Mouse (Mus musculus) retina, adult 2 months (tissue): ENCODE measurements at regions not wholly inside any gene's neighbourhood (a gene's known extent, or its start where the extent isn't known, plus 50 kb on each side); places are given as distances from the start of the nearest gene placed in this dataset.
A peak's percentile ranks its signal among the peaks of the same experiment; 100 is the strongest.

Experiments used
- DNase-seq: peaks from one replicate; pipeline ENCODE4 v3.0.0-alpha.2; 2012; ENCODE audit warnings: low read depth, low spot score

- no peak for DNase-seq
Observed at GRCm38 (mm10) chr2:148171699-148172098, 124.9 kb upstream of the Foxa2 start.

GRCm38 (mm10) chr2:148175251-148175927, 128.6 kb upstream of the Foxa2 start:
- DNase-seq: no peak

DNA sequence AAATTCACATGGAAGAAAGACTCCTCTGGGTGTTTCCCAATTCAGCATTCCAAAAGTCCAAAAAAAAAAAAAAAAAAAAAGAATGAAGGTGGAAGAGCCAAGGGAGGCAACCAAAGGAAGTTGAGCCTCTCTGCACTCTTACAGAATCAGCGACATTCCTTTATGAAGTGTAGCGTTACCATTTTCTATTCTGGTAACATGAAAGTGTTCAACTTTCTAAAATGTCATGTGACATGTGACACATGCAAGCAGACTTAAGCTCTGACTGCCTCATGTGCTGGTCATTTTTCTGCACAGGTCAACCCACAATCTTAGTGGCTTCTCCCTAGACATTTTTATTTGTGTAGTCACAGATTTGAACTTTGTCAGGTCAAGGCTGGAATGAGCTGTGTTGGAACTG, 133.5 kb upstream of the Foxa2 start:
- DNase-seq: no peak

GRCm38 (mm10) chr2:148181518-148181917, 134.7 kb upstream of the Foxa2 start:
- DNase-seq: no peak

DNA sequence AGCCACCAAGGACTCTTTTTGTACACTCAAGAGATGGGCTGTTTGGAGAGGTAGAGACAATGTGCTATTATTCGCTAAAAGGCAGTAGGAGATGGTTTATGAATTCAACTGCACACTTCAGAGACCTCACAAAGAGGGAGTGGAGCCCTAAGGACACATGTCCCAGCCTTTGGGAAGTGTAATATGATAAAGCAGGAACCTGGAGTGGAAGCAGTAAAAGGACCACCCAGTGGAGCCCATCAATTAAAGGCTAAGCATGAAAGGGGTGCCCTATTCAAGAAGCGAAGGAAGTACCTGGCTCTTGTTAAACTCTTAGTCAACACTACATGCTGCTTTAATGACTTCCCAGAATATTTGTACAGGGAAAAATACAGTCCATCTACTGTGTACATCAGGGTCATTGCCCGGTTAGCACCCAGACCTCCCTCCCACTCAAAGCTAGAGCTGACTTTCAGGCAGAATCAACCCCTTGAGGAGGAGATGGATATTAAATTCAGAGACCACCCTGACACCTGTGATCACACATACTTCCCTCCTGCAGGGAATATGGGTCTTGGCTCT, 135.8 kb upstream of the Foxa2 start:
- no peak for DNase-seq

DNA sequence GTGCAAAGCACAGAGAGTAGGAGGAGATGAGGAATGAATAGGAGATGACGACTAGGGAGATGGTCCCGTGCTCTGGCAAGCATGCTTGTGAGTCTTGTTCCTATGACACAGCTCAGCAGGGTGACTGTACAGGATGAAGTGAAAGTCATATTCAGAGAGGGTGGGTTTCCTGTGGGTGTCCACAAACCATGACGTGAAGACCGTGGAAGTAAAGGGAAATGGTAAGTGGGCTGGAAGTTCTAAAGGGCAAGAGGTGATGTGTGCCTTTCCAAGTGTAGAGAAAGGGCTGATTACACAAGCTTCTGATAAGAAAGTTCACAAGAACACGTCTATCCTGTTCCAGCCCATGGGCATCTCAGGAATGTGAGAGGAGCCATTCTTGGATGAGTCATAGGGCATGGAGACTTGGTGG, 138.0 kb upstream of the Foxa2 start:
- no peak for DNase-seq

DNA sequence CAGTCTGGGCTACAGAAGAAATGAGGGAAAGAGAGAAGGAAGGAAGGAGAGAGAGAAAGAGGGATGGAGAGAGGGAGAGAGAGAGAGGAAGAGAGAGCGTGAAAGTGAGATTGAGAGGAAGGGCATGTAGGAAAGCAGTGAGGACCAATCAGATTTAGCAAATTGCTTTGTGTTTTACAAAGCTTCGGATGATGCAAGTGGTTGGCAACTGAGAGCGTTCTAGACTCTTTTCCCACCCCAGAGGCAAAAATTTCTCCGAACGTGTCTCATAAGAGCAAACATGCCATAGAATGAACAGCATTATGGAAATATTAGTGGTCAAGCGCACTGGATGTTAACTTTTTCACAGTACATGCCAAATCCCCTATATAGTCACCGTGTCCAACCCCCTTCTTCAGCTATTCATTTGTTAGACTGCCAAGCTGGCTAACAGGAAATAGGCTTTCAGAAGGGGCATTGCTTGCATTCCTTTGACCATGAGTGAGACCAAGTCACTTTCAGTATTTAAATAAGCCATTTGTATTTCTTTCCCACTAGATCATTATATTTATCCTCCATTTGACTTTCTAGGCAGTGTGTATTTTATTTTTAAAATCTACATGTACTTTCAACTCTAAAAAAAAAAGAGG, 139.7 kb upstream of the Foxa2 start:
- DNase-seq: no peak

DNA sequence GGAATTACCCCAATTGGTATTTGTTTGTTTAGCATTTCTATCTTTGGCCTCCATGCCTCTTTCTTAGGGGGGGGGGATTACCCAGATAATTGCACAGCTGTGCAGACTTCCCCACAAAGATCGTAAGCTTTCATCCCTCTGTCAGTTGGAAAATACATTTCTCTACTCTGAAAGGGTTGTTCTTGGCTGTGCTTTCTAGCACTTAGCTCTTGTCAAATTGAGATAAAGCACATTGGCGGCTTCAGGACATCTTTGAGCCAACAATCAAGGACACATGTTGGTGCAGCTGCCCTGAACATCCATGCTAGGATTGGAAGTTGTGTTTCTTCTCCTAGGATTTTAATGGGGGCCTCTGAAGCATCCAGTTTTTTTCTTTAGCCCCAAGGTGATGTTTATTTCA, 142.1 kb upstream of the Foxa2 start:
- DNase-seq: no peak

DNA sequence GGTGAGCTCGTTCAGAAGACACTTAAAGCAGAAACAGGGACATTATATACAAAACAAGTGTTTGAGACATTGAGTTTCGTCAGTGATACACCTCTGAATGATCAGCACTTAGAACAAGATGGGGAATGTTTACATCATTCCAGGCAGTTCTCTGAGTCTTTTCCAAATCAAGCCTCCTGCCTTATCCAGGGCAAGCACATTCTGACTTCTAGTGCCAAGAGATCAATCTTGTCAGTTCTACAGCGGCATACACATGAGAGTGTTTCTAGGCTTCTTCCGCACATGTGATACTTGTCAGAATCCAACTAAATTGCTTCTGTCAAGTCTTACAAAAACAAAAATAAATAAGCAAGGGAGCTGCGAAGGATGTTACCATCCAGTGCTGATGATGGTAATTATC, 142.5 kb upstream of the Foxa2 start:
- DNase-seq: no peak

GRCm38 (mm10) chr2:148192946-148193345, 146.2 kb upstream of the Foxa2 start:
- no peak for DNase-seq

DNA sequence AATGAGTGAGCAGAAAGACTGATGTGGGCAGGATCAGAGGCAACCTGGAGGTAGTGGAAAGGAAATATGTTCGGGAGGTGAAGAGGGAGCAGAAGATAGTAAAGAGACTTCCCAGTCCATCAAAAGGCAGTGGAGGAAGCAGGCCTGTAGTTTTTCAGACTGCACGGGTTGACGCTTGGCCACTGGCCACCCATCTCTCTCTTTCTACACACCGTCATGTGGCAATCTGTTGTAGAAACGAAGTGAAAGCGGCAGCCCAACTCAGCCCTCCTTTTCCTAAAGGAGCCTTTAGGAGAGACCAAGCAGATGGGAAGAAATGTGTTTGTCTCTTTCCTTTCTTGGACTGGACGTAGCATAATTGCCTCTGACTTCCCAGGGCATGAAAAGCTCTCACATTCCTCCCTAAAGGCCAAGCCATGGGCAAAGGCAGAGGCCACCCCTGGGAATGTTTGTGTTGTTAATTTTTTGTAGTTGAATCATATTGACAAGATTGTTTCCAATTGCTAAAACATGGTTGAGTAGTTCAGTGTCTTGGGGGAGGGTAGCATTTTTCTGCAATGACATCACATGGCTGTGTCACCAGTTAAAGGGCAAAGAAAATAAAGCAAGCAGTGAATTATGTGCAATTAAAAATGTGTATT, 150.7 kb upstream of the Foxa2 start:
- no peak for DNase-seq

GRCm38 (mm10) chr2:148206633-148207032, 159.9 kb upstream of the Foxa2 start:
- DNase-seq: no peak

DNA sequence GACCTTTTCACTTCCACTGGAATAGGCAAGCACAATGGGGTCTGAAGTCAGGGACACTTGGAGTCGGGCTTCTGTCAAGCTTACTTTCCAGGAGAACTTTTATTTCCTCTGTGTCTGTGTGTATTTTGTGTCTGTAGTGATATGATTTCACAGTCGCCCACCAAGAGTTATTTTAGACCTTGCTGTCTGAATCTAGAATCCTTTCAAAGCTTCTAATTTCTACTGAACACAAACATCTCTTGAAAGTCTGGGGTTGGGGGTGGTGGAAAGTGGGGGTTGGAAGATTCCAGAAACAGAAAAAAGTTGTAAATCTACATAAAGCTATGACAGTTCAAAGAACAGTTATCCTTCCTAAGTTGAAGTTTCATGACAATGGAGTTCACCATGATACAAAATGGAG, 164.0 kb upstream of the Foxa2 start:
- no peak for DNase-seq

- DNase-seq: no peak
Observed at GRCm38 (mm10) chr2:148217136-148217535, 170.4 kb upstream of the Foxa2 start.

- no peak for DNase-seq
Observed at GRCm38 (mm10) chr2:148233691-148234300, 161.3 kb upstream of the Sstr4 start.

DNA sequence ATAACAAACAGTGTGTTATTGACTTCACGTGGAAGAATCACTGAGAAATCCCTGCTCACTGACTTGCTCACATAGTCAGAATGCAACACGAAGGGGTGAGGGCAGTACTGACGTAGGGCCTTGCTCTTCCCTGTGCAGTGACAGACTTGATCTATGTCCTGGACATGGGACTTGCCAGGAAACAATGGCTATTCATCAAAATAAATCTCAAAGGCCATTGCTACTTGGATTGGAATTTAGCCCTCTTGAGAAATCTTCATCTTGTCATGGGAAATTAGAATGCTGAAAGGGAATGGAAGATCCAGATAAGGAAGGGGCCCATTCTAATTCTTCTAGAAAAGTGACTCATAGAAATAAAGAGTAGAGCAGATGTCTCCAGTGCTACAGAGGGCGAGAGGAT, 158.0 kb upstream of the Sstr4 start:
- no peak for DNase-seq

DNA sequence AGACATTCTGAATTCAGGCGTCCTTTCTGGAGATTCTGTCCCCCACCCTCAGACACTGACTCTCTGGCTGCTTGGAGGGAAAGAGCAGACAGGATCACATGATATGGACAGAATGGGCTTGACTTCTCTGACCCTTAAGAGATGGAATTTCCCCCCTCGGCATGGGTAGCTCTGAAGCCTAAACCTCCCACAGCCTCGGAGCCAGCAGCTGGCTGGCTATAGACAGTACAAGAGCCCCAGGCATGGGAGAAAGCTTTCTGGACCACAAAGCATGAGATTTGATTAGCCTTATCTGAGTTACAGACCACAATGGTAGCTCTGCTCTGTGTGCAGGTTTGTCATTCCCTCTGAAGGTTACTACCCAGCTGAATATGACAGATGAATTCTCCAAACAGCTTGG, 156.1 kb upstream of the Sstr4 start:
- DNase-seq: peak; percentile 9

DNA sequence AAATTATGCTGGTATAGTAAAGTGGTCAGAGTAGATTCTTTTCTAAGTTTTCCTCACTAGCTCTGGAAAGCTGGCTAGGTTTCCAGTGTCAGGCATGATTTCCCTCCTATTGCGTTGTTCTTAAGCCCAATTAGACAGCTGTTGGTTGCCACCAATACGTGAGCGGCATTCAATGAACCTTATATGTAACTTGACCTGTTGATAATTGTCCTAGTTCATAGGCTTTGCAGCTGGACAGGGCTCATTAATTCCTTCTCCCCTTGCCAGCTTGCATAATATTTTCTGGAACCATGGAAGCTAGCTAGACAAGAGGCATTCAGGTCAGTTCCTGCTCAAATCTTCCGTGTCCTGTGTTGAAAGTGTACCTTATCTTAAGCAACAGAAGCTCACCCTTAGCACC, 152.9 kb upstream of the Sstr4 start:
- DNase-seq: no peak

DNA sequence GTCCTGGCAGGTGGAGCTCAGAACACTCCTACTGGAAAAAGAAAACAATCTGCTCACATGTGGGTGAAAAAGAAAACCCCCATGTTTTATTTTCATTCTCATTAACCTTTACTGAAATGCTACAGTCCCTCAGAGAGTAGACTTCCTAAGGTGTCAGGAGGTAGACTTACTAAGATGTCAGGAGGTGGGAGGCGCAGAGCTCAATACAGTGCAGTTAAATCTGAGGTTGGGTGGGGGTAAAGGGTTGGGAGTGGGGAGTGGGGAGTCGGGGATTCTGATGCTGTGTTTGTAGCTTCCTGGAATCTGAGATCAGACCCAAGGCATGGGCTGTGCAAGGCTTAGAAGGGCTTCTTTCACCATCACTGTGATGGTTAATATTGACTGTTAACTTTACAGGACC, 149.6 kb upstream of the Sstr4 start:
- DNase-seq: no peak

DNA sequence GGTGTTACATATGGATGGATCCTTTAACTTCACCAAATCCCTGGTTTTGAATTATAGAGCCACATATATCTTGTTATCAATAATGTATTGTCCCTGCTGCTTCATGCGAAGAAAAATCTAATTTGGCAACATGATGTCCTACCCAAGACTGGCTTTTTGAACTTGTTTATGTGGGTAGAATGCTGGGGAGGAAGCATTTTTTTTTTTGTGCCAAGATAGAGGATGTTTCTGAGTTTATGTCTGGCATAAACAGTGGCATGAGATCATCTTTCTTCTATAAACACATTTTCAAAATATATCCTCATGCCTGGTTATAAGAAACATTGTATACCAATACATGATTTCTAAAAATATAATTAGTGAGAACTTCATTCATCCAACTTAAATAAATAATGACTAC, 144.2 kb upstream of the Sstr4 start:
- no peak for DNase-seq

DNA sequence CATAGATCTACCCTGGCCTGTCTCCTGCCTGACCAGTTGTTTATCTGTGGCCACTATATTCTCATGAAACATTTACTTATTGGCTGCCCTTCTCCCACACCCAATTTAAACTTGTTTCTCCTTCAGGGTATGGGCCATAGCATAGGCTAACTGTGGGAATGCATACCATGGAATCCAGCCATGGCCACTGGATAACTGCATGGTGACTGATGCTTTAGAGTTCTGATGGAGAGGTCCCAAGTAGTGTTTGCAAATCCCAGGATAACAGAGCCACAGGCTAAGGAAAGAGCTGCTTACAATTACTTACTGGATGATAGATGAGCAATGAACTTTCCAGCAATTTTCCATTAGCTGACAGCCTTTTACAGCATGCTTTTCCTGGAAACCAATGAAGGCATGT, 139.5 kb upstream of the Sstr4 start:
- no peak for DNase-seq

DNA sequence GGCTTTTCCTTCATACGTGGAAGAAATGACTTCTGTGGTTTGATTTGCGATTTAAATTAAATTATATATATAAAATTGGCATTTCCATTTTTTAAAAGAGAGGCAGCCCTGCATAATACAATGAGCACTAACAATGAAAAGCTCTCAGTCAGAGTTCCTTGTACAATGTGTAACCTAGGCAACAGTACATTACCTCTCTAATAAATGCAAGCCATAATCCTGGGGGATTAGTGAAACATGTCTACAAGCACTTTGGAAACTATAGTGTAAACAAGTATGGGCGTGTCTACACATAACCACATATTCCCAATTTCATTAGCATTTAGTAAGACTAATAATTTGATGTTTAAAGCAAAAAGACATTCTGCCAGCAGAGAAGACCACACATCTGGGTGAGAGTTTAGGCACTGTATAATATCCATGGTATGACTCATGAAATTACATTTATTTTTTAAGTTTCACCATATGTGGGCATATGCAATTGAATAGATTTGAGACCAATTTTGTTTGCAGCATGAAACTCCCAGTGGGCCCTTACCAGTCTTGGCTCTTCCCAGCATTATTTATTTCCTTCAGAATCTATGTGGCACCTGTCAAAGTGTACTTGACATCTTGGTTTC, 130.9 kb upstream of the Sstr4 start:
- no peak for DNase-seq
